ENCODE assay signal across 9 mouse cellular contexts in genomic region chr8:49829345-49829744, GRCm38 (mm10).
DNase-seq lines count a peak whose midpoint lies in the region; TF ChIP-seq lines count a peak whose summit lies in the region.
"Had no signal": no experiment of that assay in that cellular context is flagged by ENCODE, and none has a peak within 500 bp of the region (broad histone marks: within the 10 kb centered on the region; RNA-seq: fewer than 3 reads in every experiment).

No protein-coding gene starts in this region.

- TF ChIP-seq EP300 in MEL (IDR thresholded peaks at IDR 0.05; ENCODE audit: low read depth in 1 of 2, low read length in 2 of 2), result no peak

- no peaks in the 10 kb centered on the region for H3K36me3 ChIP-seq in MEL (ENCODE audit: control insufficient read depth in 1 of 2, insufficient read depth in 2 of 2, low read length in 2 of 2)
- H3K36me3 ChIP-seq: limb, embryonic 13.5 days had no signal

- H3K4me1 ChIP-seq in MEL (ENCODE audit: control insufficient read depth in 1 of 2, insufficient read depth in 2 of 2, low read length in 2 of 2), result no peaks in the 10 kb centered on the region

- no peak overlapping the region for H3K4me3 ChIP-seq in MEL (ENCODE audit: control insufficient read depth in 1 of 2, insufficient read depth in 1 of 2, low read depth in 2 of 2, low read length in 2 of 2)
- H3K4me3 ChIP-seq in left cerebral cortex, adult 2 months, result no peak overlapping the region
- H3K4me3 ChIP-seq: limb, embryonic 13.5 days had no signal

- no peak overlapping the region for H3K9ac ChIP-seq in MEL (ENCODE audit: control insufficient read depth, low read depth, low read length, poor library complexity, severe bottlenecking)
- H3K9ac ChIP-seq: limb, embryonic 13.5 days had no signal

- no peak for TF ChIP-seq POLR2A in MEL (IDR thresholded peaks at IDR 0.05; ENCODE audit: control insufficient read depth in 1 of 2, insufficient read depth in 1 of 2, low read depth in 1 of 2, low read length in 2 of 2, poor library complexity in 1 of 2)

- peak; percentile 54 for TF ChIP-seq RAD21 in MEL (IDR thresholded peaks at IDR 0.05; ENCODE audit: low read depth, low read length)

- intact Hi-C loops in left cerebral cortex, adult 2 months (cut with DNase I), result loop anchor here (5.0 kb wide), 4 partner anchors 293 to 1962 kb away; no protein-coding TSS in a partner anchor

- DNase-seq in heart, postnatal 4 days, result peak; percentile 63
- no peak for DNase-seq in heart, adult 8-10 months (ENCODE audit: low spot score)
- peak; percentile 16 for DNase-seq in MEL (ENCODE audit: low read depth, low spot score)
- DNase-seq in cerebellum, postnatal 10 days, result peak; percentile 80 to 85
- DNase-seq in frontal cortex, postnatal 14 days (ENCODE audit: low spot score in 2 of 2), result peak; percentile 6 to 65
- DNase-seq in left cerebral cortex, adult 2 months (ENCODE audit: extremely low spot score in 1 of 2, low spot score in 2 of 2), result peak; percentile 61 to 63
- DNase-seq in retina, postnatal 7 days (ENCODE audit: low read depth, low spot score), result peak; percentile 56
- DNase-seq in c-Kit-positive CD71-positive TER-119-positive erythroid progenitor cells, embryonic 14.5 days (ENCODE audit: low spot score), result no peak

- no peak overlapping the region for H3K27ac ChIP-seq in MEL (ENCODE audit: control insufficient read depth, low read depth, low read length)
- no peak overlapping the region for H3K27ac ChIP-seq in left cerebral cortex, adult 2 months
- H3K27ac ChIP-seq: limb, embryonic 13.5 days had no signal

- peak in 2 of 3 experiments; percentile 43 to 47; a peak in 5 of 6 replicates for TF ChIP-seq CTCF in MEL (IDR thresholded peaks at IDR 0.05 in 2 of 3, conservative IDR thresholded peaks at IDR 0.05 in 1 of 3; ENCODE audit: control insufficient read depth in 1 of 3, insufficient read depth in 1 of 3, low read depth in 2 of 3, low read length in 3 of 3, poor library complexity in 1 of 3, severe bottlenecking in 1 of 3)
- TF ChIP-seq CTCF in left cerebral cortex, adult 2 months (IDR thresholded peaks at IDR 0.05), result peak; percentile 81

- H3K79me2 ChIP-seq in MEL (ENCODE audit: control insufficient read depth, insufficient read depth, low read length, poor library complexity), result no peaks in the 10 kb centered on the region

- no peaks in the 10 kb centered on the region for H3K9me3 ChIP-seq in MEL (replicated peaks; ENCODE audit: insufficient read depth, low read length)
- H3K9me3 ChIP-seq: limb, embryonic 13.5 days had no signal

- H3K27me3 ChIP-seq in MEL (ENCODE audit: control insufficient read depth in 1 of 2, insufficient read depth in 2 of 2, low read length in 2 of 2), result no peaks in the 10 kb centered on the region

TF ChIP-seq in MEL, 35 proteins besides CTCF, POLR2A, EP300 and RAD21:
- TF ChIP-seq SMC3 (IDR thresholded peaks at IDR 0.05; ENCODE audit: low read depth, low read length) (peak; percentile 48), ZKSCAN1 (IDR thresholded peaks at IDR 0.05; ENCODE audit: low read depth, low read length) (no peak), TBP (IDR thresholded peaks at IDR 0.05; ENCODE audit: low read depth, low read length) (no peak), ZC3H11A (IDR thresholded peaks at IDR 0.05; ENCODE audit: low read depth, low read length) (peak; percentile 23; the same call in 1 of the 2 replicates)

Comparison
In these comparisons a context has a peak if more than half of its experiments do, and no peak if none do; other contexts are left out.
1. DNase-seq: peak in heart, postnatal 4 days (single experiment), MEL (single experiment), cerebellum, postnatal 10 days (2 of 2), frontal cortex, postnatal 14 days (2 of 2), left cerebral cortex, adult 2 months (2 of 2) and retina, postnatal 7 days (single experiment); none in heart, adult 8-10 months (single experiment) and c-Kit-positive CD71-positive TER-119-positive erythroid progenitor cells, embryonic 14.5 days (single experiment).